Mouse (Mus musculus): Measurements from ENCODE around the gene Pkdrej. TPM values are rescaled to one million over a fixed set of nuclear protein-coding genes. Genes with fewer than 3 reads are reported as not detected.
A peak's percentile ranks its signal among the peaks of the same experiment; 100 is the strongest.
"Not testable (repeated sequence)": the region's sequence is repeated elsewhere in the genome, so short reads cannot be mapped to it uniquely, and the experiment has no call there.

Pkdrej gene
- total RNA-seq, 1 experiment from 2014 or later, result not detected

DNA sequence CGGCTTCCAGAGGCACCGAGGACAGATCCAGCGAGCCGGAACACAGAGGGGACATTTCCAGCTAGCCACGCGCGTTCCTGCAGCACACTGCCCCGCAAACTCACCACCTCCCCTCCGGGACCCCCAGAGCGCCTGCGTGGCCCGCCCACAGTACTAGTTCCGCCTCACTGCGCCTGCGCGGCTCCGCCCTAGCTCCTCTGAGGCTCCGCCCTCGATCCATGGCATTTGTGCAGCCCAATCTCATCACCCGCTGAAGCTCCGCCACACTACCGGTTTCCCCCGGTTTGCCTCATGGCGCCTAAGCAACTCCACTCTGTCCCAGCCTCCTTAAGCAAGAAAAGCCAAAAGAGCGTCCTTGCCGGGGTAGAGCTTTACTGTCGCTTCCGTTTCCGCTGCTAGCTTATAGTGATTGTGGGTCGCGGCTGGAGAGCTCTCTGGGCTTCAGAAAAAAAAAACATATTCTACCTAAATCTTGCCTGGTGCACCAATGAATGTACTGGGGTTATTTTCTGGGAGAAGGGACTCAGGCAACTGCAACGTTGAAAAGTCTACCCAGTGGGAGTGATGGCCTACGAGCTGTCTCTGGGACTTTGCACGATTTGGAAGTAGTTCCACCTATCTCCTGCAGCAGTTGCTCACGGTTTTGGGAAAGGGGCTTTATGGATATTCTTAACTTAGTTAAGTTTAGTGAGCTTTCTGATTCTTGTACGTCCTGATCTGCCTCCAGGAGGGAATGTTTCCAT, 9.8 kb downstream of the Pkdrej start, which contains the start of gene Cdpf1:
TSS of gene Cdpf1 (minus strand) at position 163 of the 743 bp plus-strand sequence.
- peak; percentile 83 for ATAC-seq (ENCODE audit: extremely low read depth, insufficient number of reproducible peaks, low FRiP score, poor library complexity, severe bottlenecking)

DNA sequence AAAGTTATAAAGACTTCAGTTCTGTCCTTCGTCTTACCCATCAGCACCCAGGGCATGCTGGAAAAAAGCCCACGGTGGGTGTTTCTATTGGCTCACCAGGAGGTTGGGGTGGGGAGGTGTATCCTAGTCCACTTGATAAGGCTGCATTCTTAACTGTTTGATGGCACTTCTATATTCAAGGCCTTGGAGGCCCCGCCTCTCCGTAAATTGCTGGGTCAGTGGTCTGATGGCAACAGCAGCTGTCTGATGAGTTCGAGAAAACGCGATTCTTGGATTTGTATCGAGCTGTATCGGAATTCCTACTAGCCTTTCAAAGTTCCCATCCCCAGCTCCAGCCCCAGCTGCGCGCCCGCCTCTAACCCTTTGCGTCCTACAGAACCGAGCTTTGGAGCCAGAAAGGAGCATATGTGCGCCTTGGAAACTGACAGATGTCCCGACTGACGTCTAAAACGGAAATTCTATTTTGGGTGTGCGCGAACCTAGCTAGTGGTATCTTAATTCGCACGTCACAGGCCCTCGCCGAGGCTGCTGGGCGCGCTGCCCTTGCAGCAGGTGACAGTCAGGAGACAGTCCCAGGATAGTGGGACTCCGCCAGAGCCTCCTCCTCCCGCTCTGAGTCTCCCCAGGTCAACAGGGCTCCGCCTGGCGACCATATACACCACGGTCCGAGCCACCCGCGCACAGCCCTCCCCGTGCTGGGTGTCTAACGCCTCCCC, 10.6 kb downstream of the Pkdrej start:
- peak; percentile 20; the same call in 1 of the 2 replicates for ATAC-seq (ENCODE audit: extremely low read depth, insufficient number of reproducible peaks, low FRiP score, poor library complexity, severe bottlenecking)

- no peak for ATAC-seq (ENCODE audit: extremely low read depth, insufficient number of reproducible peaks, low FRiP score, poor library complexity, severe bottlenecking)
These were observed 11.1 kb downstream of the Pkdrej start for GRCm38 (mm10) chr15:85810462-85810805.

DNA sequence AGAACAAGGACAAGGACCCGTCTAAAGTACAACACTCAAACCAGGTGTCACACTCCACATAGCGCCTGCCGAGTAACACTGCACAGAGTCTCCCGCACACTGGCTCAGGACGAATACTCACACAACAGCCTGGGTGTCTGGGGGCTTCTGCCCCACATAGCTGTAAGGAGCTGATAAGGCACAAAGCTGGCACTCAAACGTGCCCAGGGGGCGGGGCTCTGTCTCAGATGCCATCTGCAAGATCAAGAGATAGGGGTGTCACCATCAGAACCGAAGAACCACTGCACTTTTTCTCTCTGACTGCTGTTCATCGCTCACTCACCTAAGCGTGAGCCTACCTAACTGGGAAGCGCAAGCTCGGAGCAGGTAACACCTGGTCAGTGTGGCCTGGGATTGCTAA, 12.4 kb downstream of the Pkdrej start:
- no peak for ATAC-seq (ENCODE audit: extremely low read depth, insufficient number of reproducible peaks, low FRiP score, poor library complexity, severe bottlenecking)

GRCm38 (mm10) chr15:85808434-85808833, 13.1 kb downstream of the Pkdrej start:
- ATAC-seq (ENCODE audit: extremely low read depth, insufficient number of reproducible peaks, low FRiP score, poor library complexity, severe bottlenecking), result no peak

DNA sequence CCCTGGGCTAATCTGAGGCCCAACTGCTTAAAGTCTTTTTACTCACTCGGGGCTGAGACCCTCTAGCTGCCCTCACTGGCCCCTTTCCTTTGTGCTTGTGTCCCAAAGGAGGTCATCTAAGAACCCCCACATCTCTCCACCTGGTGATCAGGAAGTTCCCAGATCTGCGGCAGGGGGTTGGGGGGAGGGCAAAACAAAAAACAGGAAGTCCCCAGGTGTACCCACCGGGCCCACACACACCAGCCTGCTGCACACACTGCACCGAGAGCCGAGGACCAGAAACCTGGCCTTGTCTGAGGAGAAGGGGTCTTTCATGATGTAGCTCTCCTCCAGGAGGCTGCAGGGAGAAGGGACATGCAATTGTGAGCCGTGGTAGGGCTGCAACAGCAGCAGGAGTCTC, 13.5 kb downstream of the Pkdrej start:
- ATAC-seq (ENCODE audit: extremely low read depth, insufficient number of reproducible peaks, low FRiP score, poor library complexity, severe bottlenecking), result no peak

DNA sequence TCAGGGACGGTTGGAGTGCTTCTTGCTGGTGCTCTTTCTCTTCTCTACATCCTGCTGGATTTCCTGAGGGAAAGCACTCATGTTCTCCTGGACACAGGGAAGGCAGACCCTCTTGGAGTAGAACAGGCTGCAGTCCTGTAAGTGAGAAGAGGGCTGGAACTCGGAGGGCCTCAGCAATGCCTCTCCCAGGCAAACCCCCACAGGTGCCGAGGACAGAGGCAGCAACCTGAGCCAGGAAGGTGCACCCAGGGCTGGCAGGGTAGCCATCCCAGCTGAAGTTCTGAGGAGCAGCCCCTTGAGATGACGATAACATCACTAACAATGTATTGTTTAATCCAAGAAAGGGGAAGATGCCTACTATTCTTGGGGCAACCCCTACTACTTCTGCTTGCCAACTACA, 14.1 kb downstream of the Pkdrej start:
- no peak for ATAC-seq (ENCODE audit: extremely low read depth, insufficient number of reproducible peaks, low FRiP score, poor library complexity, severe bottlenecking)

- ATAC-seq (ENCODE audit: extremely low read depth, insufficient number of reproducible peaks, low FRiP score, poor library complexity, severe bottlenecking), result no peak
These were observed 14.6 kb downstream of the Pkdrej start for GRCm38 (mm10) chr15:85806886-85807285.

DNA sequence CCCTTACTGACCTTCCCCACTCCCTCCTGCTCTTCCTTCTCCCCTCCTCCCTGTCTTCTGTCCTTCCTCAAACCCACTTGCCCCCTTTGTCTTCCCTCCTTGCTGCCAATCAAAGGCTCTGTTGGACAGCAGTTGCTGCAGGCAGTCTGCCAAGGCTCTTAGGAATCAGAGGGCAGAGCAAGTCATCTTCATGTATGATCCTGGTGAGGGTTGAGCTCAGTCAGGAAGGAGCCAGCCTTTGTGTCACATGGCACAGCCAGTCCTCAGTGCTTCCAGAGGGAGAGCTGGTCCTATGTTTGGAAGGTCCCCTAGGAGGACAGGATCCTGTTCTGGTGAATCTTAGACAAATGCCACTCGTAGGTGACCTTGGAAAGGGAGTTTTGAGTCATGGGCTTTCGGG, 18.6 kb downstream of the Pkdrej start:
- no peak for ATAC-seq (ENCODE audit: extremely low read depth, insufficient number of reproducible peaks, low FRiP score, poor library complexity, severe bottlenecking)

DNA sequence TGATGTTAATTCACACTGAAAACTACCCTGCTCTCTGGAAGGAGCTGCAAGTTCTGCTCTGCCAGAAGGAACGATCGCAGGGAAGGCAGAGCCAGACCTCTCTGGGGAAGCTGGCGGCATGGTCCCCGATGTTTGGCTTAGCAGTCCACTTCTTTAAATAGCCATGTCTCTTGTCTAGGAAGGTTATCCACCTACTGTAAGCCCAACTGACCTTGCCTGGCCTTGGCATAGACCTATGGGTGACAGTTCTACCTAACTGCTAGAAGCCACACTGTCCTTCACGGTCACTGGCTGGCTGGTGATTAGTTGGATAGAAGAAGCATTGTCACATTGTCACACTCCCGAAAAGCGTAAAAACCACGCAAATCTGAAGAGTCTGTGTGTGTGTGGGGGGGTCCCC, 22.9 kb downstream of the Pkdrej start:
- no peak for ATAC-seq (ENCODE audit: extremely low read depth, insufficient number of reproducible peaks, low FRiP score, poor library complexity, severe bottlenecking)

GRCm38 (mm10) chr15:85795516-85795915, 26.0 kb downstream of the Pkdrej start:
- no peak for ATAC-seq (ENCODE audit: extremely low read depth, insufficient number of reproducible peaks, low FRiP score, poor library complexity, severe bottlenecking)

DNA sequence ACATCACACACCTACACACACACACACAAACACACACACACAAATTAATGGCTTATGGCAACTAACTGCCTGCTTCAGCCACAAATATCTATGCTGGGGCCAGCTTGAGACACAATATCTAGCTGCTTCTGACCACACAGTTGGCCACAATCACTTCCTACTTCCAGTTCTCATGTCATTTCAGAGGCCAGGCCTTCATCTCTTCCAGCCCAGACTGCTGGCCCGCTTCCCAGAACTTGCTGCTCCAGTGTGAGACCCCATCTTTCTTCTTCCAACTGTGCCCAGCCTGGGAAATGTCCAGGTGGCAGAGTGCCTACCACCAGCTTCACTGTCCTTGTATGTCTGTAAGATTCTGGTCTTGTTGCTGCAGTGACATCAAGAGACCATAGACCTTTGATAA, 28.7 kb downstream of the Pkdrej start:
- no peak for ATAC-seq (ENCODE audit: extremely low read depth, insufficient number of reproducible peaks, low FRiP score, poor library complexity, severe bottlenecking)

DNA sequence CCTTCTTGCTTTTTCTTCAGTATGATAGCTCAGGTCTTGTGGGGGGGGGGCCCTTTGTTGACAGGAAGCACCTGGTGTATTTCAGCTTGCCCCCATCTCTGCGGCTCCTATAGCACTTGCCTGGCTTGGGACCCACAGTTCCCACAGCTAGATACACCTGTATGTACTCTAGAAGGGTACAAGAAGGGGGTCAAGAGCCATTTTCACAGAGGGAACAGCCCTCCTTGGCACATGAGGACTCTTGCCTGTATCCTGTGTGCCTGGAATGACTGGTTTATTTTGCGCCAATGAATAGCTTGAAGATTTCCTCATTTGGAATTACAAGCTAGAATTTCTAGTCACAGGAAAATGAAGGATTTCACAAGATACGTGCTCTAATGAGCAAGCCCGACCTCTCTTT, 30.1 kb downstream of the Pkdrej start:
- no peak for ATAC-seq (ENCODE audit: extremely low read depth, insufficient number of reproducible peaks, low FRiP score, poor library complexity, severe bottlenecking)

GRCm38 (mm10) chr15:85788633-85789032, 32.9 kb downstream of the Pkdrej start:
- ATAC-seq (ENCODE audit: extremely low read depth, insufficient number of reproducible peaks, low FRiP score, poor library complexity, severe bottlenecking), result no peak

GRCm38 (mm10) chr15:85788051-85788450, 33.5 kb downstream of the Pkdrej start:
- ATAC-seq (ENCODE audit: extremely low read depth, insufficient number of reproducible peaks, low FRiP score, poor library complexity, severe bottlenecking), result no peak

DNA sequence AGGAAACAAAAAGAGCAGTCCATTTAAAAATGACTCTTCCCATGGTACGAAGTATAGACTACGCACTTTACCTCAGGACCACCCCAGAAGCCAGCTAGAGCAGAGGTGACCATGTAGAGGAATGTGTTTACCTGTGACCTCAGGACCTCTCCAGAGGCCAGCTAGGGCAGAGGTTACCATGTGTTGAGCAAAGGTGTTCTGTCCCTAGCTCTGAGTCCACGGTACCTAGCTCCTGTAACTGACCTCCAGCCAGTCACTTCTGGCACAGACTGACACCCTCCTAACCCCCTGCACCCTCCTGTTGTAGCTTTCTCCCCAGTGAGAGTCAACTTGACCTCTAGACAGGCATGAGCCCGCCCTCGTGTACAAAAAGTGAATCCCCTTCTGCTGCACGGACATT, 34.1 kb downstream of the Pkdrej start:
- ATAC-seq (ENCODE audit: extremely low read depth, insufficient number of reproducible peaks, low FRiP score, poor library complexity, severe bottlenecking), result no peak

- no peak for ATAC-seq (ENCODE audit: extremely low read depth, insufficient number of reproducible peaks, low FRiP score, poor library complexity, severe bottlenecking)
These were observed 34.8 kb downstream of the Pkdrej start for GRCm38 (mm10) chr15:85786711-85787110.

DNA sequence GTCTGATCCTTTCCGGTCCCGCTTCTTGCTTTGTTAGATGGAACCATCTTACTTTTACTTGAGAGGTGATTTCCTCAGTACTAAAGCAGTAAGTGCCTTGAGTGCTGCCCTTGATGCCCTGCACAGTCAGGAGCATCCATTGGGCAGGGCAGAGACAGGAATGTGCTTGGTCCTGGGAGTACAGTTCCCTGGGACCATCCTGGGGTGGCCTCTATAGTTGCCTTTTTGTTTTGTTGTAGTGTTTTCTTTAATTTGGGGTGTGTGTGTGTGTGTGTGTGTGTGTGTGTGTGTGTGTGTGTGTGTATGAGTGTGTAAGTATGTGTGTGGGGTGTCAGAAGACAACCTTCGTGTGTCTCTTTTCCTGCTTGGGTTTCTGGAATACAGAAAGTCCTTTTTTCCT, 37.2 kb downstream of the Pkdrej start:
- no peak for ATAC-seq (ENCODE audit: extremely low read depth, insufficient number of reproducible peaks, low FRiP score, poor library complexity, severe bottlenecking)

DNA sequence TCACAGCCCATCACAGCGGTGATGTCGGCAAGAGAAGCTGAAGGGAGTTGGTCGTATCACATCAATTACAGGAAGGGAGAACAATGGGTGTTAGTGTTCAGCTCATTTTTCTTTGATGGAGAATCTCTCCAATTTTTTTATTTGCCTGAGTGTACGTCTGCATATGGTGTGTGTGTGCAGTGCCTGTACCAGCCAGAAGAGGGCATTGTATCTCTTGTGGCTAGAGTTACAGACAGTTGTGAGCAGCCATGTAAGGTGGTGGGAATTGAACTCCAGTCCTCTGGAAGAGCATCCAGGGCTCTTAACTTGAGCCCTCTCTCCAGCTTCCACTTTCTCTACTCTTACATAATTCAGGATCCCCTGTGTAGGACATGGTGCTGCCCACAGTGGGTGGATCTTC, 38.4 kb downstream of the Pkdrej start:
- ATAC-seq (ENCODE audit: extremely low read depth, insufficient number of reproducible peaks, low FRiP score, poor library complexity, severe bottlenecking), result no peak

GRCm38 (mm10) chr15:85778891-85779290, 42.6 kb downstream of the Pkdrej start:
- not testable (repeated sequence) for ATAC-seq (ENCODE audit: extremely low read depth, insufficient number of reproducible peaks, low FRiP score, poor library complexity, severe bottlenecking)
